Mouse (Mus musculus) hindbrain, postnatal 0 days (tissue): ENCODE data around the gene Rps6. TPM values are rescaled to one million over a fixed set of nuclear protein-coding genes. Genes with fewer than 3 reads are reported as not detected.

Source experiments
- ATAC-seq: fragments of 200-750 bp; cut with Nextera tagmentation; 2 replicates; pipeline ENCODE4 v1.8.0; 2017; ENCODE audit warnings: mild to moderate bottlenecking, moderate TSS enrichment, moderate library complexity
- DNase-seq: peaks from one replicate; pipeline ENCODE4 v3.0.0-alpha.2; 2015; ENCODE audit warnings: low spot score
- H3K27ac ChIP-seq: fragments of 300-500 bp; sonication (generic); 2 replicates; pipeline ENCODE4 v1.5.1; 2014; ENCODE audit warnings: mild to moderate bottlenecking
- H3K27me3 ChIP-seq: fragments of 300-500 bp; sonication (generic); 2 replicates; pipeline ENCODE4 v1.6.1; 2014; ENCODE audit warnings: low read length, mixed read lengths; ENCODE audit not compliant: insufficient read depth
- H3K36me3 ChIP-seq: fragments of 300-500 bp; sonication (generic); 2 replicates; pipeline ENCODE4 v1.6.1; 2014; ENCODE audit warnings: low read length, mixed read lengths; ENCODE audit not compliant: insufficient read depth
- H3K4me1 ChIP-seq: fragments of 300-500 bp; sonication (generic); 2 replicates; pipeline ENCODE4 v1.6.1; 2014; ENCODE audit warnings: antibody characterized with exemption, low read length, mixed read lengths; ENCODE audit not compliant: insufficient read depth
- H3K4me2 ChIP-seq: fragments of 300-500 bp; sonication (generic); 2 replicates; pipeline ENCODE4 v1.6.1; 2014; ENCODE audit warnings: low read depth, mild to moderate bottlenecking, low read length, moderate library complexity, mixed read lengths
- H3K4me3 ChIP-seq: fragments of 300-500 bp; sonication (generic); 2 replicates; pipeline ENCODE4 v1.5.1; 2014; ENCODE audit warnings: low read length
- H3K9ac ChIP-seq: fragments of 300-500 bp; sonication (generic); replicated peaks from 2 replicates; pipeline ENCODE4 v1.6.1; 2014; ENCODE audit warnings: mild to moderate bottlenecking, low read length, moderate library complexity, mixed read lengths
- H3K9me3 ChIP-seq: fragments of 300-500 bp; sonication (generic); 2 replicates; pipeline ENCODE4 v1.6.1; 2016; ENCODE audit warnings: low read length, mixed read lengths
- CTCF ChIP-seq: IDR thresholded peaks from 2 replicates; pipeline ENCODE4 v1.5.1; 2016; ENCODE audit warnings: antibody characterized with exemption, control low read depth, low read depth
- WGBS: fragments of 180-500 bp; shearing (Covaris S2); extraction: QIAGEN DNeasy Blood & Tissue Kit; methylation state at CpG from one replicate; pipeline ENCODE4 v1.1.7; 2014; 5-methylcytosine and 5-hydroxymethylcytosine counted together
- polyA plus RNA-seq: library from polyadenylated mRNA; unstranded; fragments of >200 nt; fragmentation: Nextera tagmentation; extraction: Ambion mirVana; gene quantifications from 2 replicates; pipeline ENCODE4 v1.2.1, GENCODE M21; 2015
- total RNA-seq: library from RNA; depleted of rRNA; stranded (reverse); fragments of >200 nt; gene quantifications from 2 replicates; pipeline ENCODE4 v1.2.3, GENCODE M21; 2014; rRNA removed

Rps6 gene
- total and polyA plus RNA-seq, 2 experiments from 2014 or later = 338 to 805 TPM

- 90% methylated on average over 2 of the region's 3 CpGs for WGBS
- Histone ChIP-seq H3K27me3 (no peaks in the 10 kb centered on the region), H3K4me1 (no peaks in the 10 kb centered on the region), H3K36me3 (no peaks in the 10 kb centered on the region), H3K27ac (no peak overlapping the region), H3K4me2 (no peak overlapping the region), H3K4me3 (no peak overlapping the region), H3K9me3 (no peaks in the 10 kb centered on the region), H3K9ac (no peak overlapping the region)
- ATAC-seq (no peak), DNase-seq (no peak)
- TF ChIP-seq CTCF = no peak
Observed at GRCm38 (mm10) chr4:86814850-86815249, 42.4 kb downstream of the Rps6 start.

GRCm38 (mm10) chr4:86810604-86811003 lies 46.6 kb downstream of the Rps6 start:
- H3K4me3 ChIP-seq = no peak overlapping the region
- peak; percentile 64 for TF ChIP-seq CTCF
- peak; percentile 36 for DNase-seq
- H3K9ac ChIP-seq = no peak overlapping the region
- H3K9me3 ChIP-seq = no peaks in the 10 kb centered on the region
- no peak for ATAC-seq
- H3K36me3 ChIP-seq = no peaks in the 10 kb centered on the region
- H3K4me2 ChIP-seq = no peak overlapping the region
- H3K27ac ChIP-seq = no peak overlapping the region
- H3K4me1 ChIP-seq = no peaks in the 10 kb centered on the region
- H3K27me3 ChIP-seq = no peaks in the 10 kb centered on the region
- 55% methylated on average over 2 of the region's 2 CpGs for WGBS

Other genes with a start within 250 kb of the Rps6 start
- gene Haus6, start 245.4 kb downstream of the Rps6 start, total RNA-seq = 3.6 and 15.2 TPM in 2 replicates
- 5.1 and 6.3 TPM in 2 replicates for gene Haus6, start 245.4 kb downstream of the Rps6 start, polyA plus RNA-seq
- 42.7 and 48.8 TPM in 2 replicates for gene Plin2, start 187.4 kb downstream of the Rps6 start, total RNA-seq
- gene Plin2, start 187.4 kb downstream of the Rps6 start, polyA plus RNA-seq = 37.3 and 38.6 TPM in 2 replicates
- gene Dennd4c, start 108.9 kb downstream of the Rps6 start, total RNA-seq = 8.8 and 14.3 TPM in 2 replicates
- 3.2 and 4.3 TPM in 2 replicates for gene Dennd4c, start 108.9 kb downstream of the Rps6 start, polyA plus RNA-seq
- gene Acer2, start 17.0 kb upstream of the Rps6 start, total RNA-seq = 8.7 and 9.6 TPM in 2 replicates
- 8.9 and 9.5 TPM in 2 replicates for gene Acer2, start 17.0 kb upstream of the Rps6 start, polyA plus RNA-seq